Mouse (Mus musculus) myocyte (in vitro differentiated cells): Measurements from ENCODE around the gene Camta1. TPM values are rescaled to one million over a fixed set of nuclear protein-coding genes. Genes with fewer than 3 reads are reported as not detected.

ENCODE experiments used
- H3K27me3 ChIP-seq: one replicate; pipeline ENCODE4 v1.6.1; 2011; ENCODE audit not compliant: control insufficient read depth, insufficient read depth, insufficient read length
- H3K36me3 ChIP-seq: one replicate; pipeline ENCODE4 v1.6.1; 2011; ENCODE audit not compliant: control insufficient read depth, insufficient read depth
- H3K4me2 ChIP-seq: one replicate; pipeline ENCODE4 v1.6.1; 2011; ENCODE audit warnings: low read depth, control low read depth
- H3K4me3 ChIP-seq: one replicate; pipeline ENCODE4 v1.5.1; 2011; ENCODE audit warnings: mild to moderate bottlenecking, control low read depth, moderate library complexity
- H3K79me2 ChIP-seq: one replicate; pipeline ENCODE4 v1.6.1; 2011; ENCODE audit not compliant: control insufficient read depth, insufficient read depth
- H3ac ChIP-seq: one replicate; pipeline ENCODE4 v1.6.1; 2011; ENCODE audit not compliant: control insufficient read depth, insufficient read length
- CEBPB ChIP-seq: IDR thresholded peaks from 2 replicates; pipeline ENCODE4 v1.6.1; 2011; ENCODE audit warnings: mild to moderate bottlenecking, moderate library complexity; ENCODE audit not compliant: poor library complexity, insufficient read depth, severe bottlenecking
- E2F4 ChIP-seq: IDR thresholded peaks from one replicate; pipeline ENCODE4 v1.6.1; 2011; ENCODE audit warnings: mild to moderate bottlenecking, control low read depth, moderate library complexity; ENCODE audit not compliant: insufficient read depth
- MAX ChIP-seq: IDR thresholded peaks from one replicate; pipeline ENCODE4 v1.6.1; 2011; ENCODE audit warnings: low read depth, mild to moderate bottlenecking, control low read depth
- MYOD1 ChIP-seq, 3 experiments: IDR thresholded peaks; one replicate each; pipeline ENCODE4 v1.6.1; 2011; ENCODE audit warnings: control low read depth in 2 of 3, low read depth in 2 of 3, mild to moderate bottlenecking in 2 of 3, moderate library complexity in 1 of 3; ENCODE audit not compliant: insufficient read length in 2 of 3, control insufficient read depth in 1 of 3
- MYOG ChIP-seq, 3 experiments: IDR thresholded peaks; one replicate each; pipeline ENCODE4 v1.6.1; 2011; ENCODE audit warnings: control low read depth in 2 of 3, low read depth in 2 of 3, mild to moderate bottlenecking in 2 of 3; ENCODE audit not compliant: insufficient read length in 2 of 3, control insufficient read depth in 1 of 3, insufficient read depth in 1 of 3
- POLR2A ChIP-seq: IDR thresholded peaks from one replicate; pipeline ENCODE4 v1.6.1; 2011; ENCODE audit warnings: low read depth, mild to moderate bottlenecking, control low read depth, moderate library complexity; ENCODE audit not compliant: insufficient read length
- POLR2AphosphoS2 ChIP-seq: IDR thresholded peaks from one replicate; pipeline ENCODE4 v1.6.1; 2011; ENCODE audit warnings: low read depth, control low read depth; ENCODE audit not compliant: insufficient read length
- REST ChIP-seq: IDR thresholded peaks from one replicate; pipeline ENCODE4 v1.6.1; 2011; ENCODE audit warnings: mild to moderate bottlenecking, control low read depth, moderate library complexity; ENCODE audit not compliant: insufficient read depth, insufficient read length
- SRF ChIP-seq: IDR thresholded peaks from one replicate; pipeline ENCODE4 v1.6.1; 2011; ENCODE audit warnings: low read depth; ENCODE audit not compliant: control insufficient read depth, insufficient read length
- TCF12 ChIP-seq: IDR thresholded peaks from one replicate; pipeline ENCODE4 v1.6.1; 2011; ENCODE audit warnings: mild to moderate bottlenecking, control low read depth; ENCODE audit not compliant: poor library complexity, insufficient read depth, severe bottlenecking
- TCF3 ChIP-seq: IDR thresholded peaks from one replicate; pipeline ENCODE4 v1.6.1; 2011; ENCODE audit warnings: low read depth, control low read depth; ENCODE audit not compliant: insufficient read length
- USF1 ChIP-seq: IDR thresholded peaks from one replicate; pipeline ENCODE4 v1.6.1; 2011; ENCODE audit warnings: low read depth, mild to moderate bottlenecking, control low read depth, moderate library complexity
- polyA plus RNA-seq: library from polyadenylated mRNA; unstranded; fragments of >200 nt; fragmentation: generic; extraction: Trizol; gene quantifications from one replicate; pipeline ENCODE4 v1.2.1, GENCODE M21; 2012; ENCODE audit warnings: missing spikeins

The Camta1 gene
- polyA plus RNA-seq, 1 experiment: 40.6 TPM

DNA sequence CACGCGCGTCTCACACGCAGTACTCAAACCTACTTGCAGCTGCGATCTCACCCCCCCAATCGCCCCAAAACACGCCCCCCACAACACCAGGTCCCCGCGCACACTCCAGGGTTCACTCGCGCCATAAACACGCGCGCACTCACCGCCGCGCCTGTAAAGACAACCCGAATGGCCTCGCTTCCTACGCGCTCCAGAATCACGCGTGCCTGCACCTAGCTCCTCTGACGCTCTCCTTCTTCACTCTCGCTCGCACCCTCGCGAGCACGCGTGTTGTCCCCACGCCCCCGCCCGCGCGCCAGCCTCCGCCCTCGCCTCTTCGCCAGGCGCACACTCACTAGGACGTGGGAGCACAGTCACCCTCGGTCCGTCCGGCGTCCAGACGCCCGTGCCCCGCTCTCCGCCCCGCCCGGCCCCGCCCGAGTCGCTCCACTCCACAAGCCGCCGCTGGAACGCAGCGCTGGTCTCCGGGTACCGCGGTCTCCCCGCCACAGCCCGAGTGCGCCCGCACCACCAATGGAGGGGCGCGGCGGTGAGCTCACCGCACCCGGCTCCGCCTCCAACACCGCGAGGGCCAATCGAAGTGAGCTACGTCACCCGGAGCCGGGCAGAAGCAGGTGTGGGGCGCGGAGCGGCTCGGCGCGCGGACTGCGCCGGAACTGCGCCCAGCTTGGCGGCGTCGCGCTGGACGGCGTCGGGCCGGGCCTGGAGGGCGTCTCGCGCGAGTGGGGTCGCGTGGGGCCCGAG lies 753.5 kb downstream of the Camta1 start:
- no peak overlapping the region for H3K4me3 ChIP-seq
- no peaks in the 10 kb centered on the region for H3K79me2 ChIP-seq
- peaks cover 50% of the 10 kb centered on the region for H3K27me3 ChIP-seq
- no peak overlapping the region for H3K4me2 ChIP-seq
- no peak overlapping the region for H3ac ChIP-seq
- H3K36me3 ChIP-seq: no peaks in the 10 kb centered on the region
- no peak for TF ChIP-seq POLR2A
- TF ChIP-seq TCF12: no peak
- TF ChIP-seq POLR2AphosphoS2: no peak
- no peak for TF ChIP-seq CEBPB
- TF ChIP-seq MYOD1 (IDR thresholded peaks at IDR 0.05; ENCODE audit: control insufficient read depth in 1 of 3, insufficient read length in 2 of 3, low read depth in 2 of 3): no peak
- TF ChIP-seq REST: no peak
- no peak for TF ChIP-seq USF1
- TF ChIP-seq MAX: no peak
- no peak for TF ChIP-seq MYOG (IDR thresholded peaks at IDR 0.05; ENCODE audit: control insufficient read depth in 1 of 3, insufficient read depth in 1 of 3, insufficient read length in 2 of 3, low read depth in 2 of 3)
- TF ChIP-seq TCF3: no peak
- TF ChIP-seq SRF: no peak
- TF ChIP-seq E2F4: no peak

DNA sequence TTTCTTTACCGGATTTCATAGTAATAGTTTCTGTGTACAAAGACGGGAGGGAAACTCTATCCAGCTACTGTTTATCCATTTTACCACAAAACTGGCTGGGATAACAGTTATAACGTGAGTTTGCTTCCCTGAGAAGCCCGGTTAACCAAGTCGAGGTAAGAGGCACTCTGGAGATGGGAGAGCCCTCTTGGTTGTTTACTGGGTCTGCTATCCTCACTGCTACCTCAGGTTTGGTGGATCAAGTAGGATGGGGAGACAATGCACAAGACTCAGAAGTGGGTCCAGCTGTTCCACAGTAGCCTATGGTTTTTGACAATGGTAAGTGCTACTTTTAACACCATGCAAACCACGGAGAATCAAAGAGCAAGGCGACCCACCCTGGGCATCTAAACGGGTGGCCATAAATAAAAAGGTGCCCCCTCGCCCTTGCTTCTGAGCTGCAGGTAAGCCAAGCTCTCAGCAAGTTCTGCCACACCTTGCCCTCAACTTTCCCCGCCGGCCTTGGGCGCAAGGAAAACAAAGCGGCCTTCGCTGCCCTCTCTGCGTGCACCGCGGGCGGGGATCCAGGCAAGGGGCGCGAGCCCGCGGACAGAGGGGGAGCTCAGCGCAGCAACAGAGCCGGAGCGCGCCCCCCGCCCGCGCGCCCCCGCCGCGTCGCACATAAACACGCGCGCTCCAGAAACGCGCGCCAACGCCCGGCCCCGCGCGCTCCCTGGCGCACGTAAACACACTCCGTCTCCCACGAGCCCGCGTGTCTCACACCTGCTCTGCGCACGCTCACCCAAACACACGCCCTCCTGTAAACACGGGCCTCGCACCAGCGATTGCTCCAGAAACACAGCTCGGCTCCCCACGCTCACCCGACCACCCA lies 754.3 kb downstream of the Camta1 start:
- Histone ChIP-seq H3K4me3 (no peak overlapping the region), H3ac (no peak overlapping the region), H3K36me3 (no peaks in the 10 kb centered on the region), H3K4me2 (no peak overlapping the region), H3K27me3 (peaks cover 51% of the 10 kb centered on the region), H3K79me2 (no peaks in the 10 kb centered on the region)
- TF ChIP-seq MYOD1 (IDR thresholded peaks at IDR 0.05; ENCODE audit: control insufficient read depth in 1 of 3, insufficient read length in 2 of 3, low read depth in 2 of 3) (no peak), E2F4 (no peak), SRF (no peak), MAX (no peak), REST (no peak), USF1 (no peak), POLR2A (no peak), MYOG (IDR thresholded peaks at IDR 0.05; ENCODE audit: control insufficient read depth in 1 of 3, insufficient read depth in 1 of 3, insufficient read length in 2 of 3, low read depth in 2 of 3) (no peak), CEBPB (no peak), POLR2AphosphoS2 (no peak), TCF3 (no peak), TCF12 (no peak)

DNA sequence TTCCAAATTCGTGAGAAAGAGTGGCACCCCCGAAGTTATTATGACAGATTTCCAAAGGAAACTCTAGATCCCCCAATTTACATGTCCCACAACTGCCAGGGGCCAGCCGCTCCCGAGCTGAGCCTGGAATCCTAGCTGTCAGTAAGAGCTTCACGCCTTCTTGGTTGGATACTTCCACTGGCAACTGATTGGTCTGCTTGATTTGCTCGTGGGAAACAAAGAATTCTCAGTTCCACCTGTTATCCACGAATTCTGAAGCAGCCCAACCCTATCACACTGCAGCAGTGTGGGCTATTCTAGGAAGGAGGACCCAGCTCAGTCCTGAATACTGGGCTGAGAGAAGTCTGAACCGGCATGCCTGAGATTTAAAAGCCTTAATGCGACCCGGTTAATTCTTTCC lies 755.2 kb downstream of the Camta1 start:
- H3ac ChIP-seq: no peak overlapping the region
- TF ChIP-seq CEBPB (no peak), POLR2A (no peak), MAX (no peak), E2F4 (no peak), POLR2AphosphoS2 (no peak), USF1 (no peak), SRF (no peak), MYOD1 (IDR thresholded peaks at IDR 0.05; ENCODE audit: control insufficient read depth in 1 of 3, insufficient read length in 2 of 3, low read depth in 2 of 3) (no peak), TCF12 (no peak), REST (no peak), TCF3 (no peak)
- no peaks in the 10 kb centered on the region for H3K79me2 ChIP-seq
- H3K27me3 ChIP-seq: peaks cover 54% of the 10 kb centered on the region
- no peaks in the 10 kb centered on the region for H3K36me3 ChIP-seq
- no peak overlapping the region for H3K4me2 ChIP-seq
- H3K4me3 ChIP-seq: no peak overlapping the region

DNA sequence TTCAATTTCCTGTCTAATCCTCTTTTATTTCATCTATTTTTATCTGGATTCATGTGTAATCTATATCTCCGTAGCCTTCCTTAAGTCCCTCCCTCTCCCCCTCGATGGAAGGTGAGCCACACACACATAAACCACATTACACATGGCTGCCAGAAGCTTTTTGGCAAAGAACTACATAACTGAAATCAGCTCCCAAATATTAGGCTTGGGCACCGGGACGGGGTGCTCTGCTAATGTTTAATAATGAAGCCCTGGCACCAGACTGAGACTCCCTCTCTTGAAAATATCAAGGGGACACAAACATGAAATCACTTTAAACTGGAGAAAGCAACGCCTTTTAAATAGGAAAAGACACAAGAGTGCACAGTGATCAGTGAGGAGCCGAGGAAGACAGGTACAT lies 755.8 kb downstream of the Camta1 start:
- peaks cover 59% of the 10 kb centered on the region for H3K27me3 ChIP-seq
- H3K4me2 ChIP-seq: no peak overlapping the region
- H3K79me2 ChIP-seq: no peaks in the 10 kb centered on the region
- no peak for TF ChIP-seq CEBPB
- no peak for TF ChIP-seq TCF12
- TF ChIP-seq POLR2A: no peak
- TF ChIP-seq MYOD1 (IDR thresholded peaks at IDR 0.05; ENCODE audit: control insufficient read depth in 1 of 3, insufficient read length in 2 of 3, low read depth in 2 of 3): no peak
- TF ChIP-seq POLR2AphosphoS2: no peak
- no peak for TF ChIP-seq E2F4
- no peak for TF ChIP-seq SRF
- no peak for TF ChIP-seq MYOG (IDR thresholded peaks at IDR 0.05; ENCODE audit: control insufficient read depth in 1 of 3, insufficient read depth in 1 of 3, insufficient read length in 2 of 3, low read depth in 2 of 3)
- TF ChIP-seq REST: no peak
- TF ChIP-seq USF1: no peak
- no peak for TF ChIP-seq TCF3
- no peak for TF ChIP-seq MAX
- no peaks in the 10 kb centered on the region for H3K36me3 ChIP-seq
- H3ac ChIP-seq: no peak overlapping the region
- H3K4me3 ChIP-seq: no peak overlapping the region
